Mouse (Mus musculus) v-Abl transformed pro-B cells (cell line): ENCODE measurements around the gene Dlgap1.
"Not testable (repeated sequence)": the region's sequence is repeated elsewhere in the genome, so short reads cannot be mapped to it uniquely, and the experiment has no call there.

Source experiments
- in situ Hi-C, 2 experiments: fragments of 400-800 bp; cut with MboI; formaldehyde crosslinking; loops; one replicate each; pipeline ENCODE4 v1.15.1; 2025; ENCODE audit not compliant: unreplicated experiment in 2 of 2

The Dlgap1 gene

GRCm38 (mm10) chr17:70517333-70517732 lies 548.5 kb downstream of the Dlgap1 start:
- in situ Hi-C loops: no loop called here

- in situ Hi-C loops: no loop called here
These were observed 552.4 kb downstream of the Dlgap1 start for GRCm38 (mm10) chr17:70521058-70521851.

DNA sequence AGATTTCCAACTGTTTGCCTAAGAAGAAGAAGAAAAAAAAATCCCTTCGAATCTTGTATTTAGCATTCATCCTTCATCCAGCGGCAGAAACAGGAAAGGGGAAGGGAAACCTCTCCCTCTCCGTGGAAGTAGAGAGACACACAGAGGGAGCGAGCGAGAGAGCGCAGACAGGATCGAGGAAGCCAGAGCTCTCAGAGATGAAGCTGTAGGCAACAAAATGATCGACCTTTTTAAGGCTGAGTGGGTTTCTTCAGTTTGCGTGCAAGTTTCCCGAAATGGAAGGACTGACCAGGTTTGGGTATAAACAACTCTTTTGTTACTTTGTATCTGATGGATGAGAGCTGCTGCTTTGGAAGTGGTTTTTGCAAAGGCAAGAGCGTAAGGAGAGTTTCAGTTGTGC lies 553.1 kb downstream of the Dlgap1 start:
- in situ Hi-C loops: no loop called here

DNA sequence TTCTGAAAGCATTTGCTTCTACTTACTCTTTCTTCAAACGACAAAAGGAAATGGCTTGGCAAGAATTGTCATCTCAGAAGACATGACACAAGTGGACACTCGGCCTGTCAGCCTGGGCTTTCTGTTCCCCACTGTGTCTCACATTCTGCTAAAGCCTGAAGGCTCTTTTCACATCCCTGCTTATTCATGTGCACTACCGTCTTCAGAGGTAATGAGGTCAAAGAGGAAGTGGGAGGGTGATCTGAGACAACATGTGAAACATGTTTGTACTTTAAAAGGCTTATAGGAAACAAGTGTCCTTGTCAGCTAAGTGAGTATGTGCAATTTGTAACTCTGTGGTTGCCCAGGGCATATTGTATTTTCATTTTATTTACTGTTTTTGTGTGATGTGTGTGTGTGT lies 557.1 kb downstream of the Dlgap1 start:
- in situ Hi-C loops: no loop called here

GRCm38 (mm10) chr17:70527101-70527500 lies 558.2 kb downstream of the Dlgap1 start:
- in situ Hi-C loops: no loop called here

GRCm38 (mm10) chr17:70528196-70529187 lies 559.6 kb downstream of the Dlgap1 start:
- in situ Hi-C loops: no loop called here

DNA sequence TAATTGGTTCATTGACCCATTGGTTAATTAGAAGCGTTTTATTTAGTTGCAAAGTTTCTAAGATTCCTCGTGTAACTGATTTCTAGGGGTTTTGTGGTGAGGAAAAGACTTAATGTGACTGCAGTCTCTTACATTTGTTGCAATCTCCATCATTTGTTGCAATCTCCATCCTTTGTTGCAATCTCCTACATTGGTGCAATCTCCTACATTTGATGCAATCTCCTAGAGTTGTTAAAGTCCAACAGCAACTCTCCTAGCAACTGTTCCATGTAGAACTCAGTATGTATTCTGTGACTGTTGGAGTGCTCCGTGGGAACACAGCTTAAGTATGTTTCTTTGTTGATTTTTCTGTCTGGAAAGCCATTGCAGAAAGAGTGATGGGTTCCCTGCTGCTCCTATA lies 565.4 kb downstream of the Dlgap1 start:
- in situ Hi-C loops: no loop called here

- in situ Hi-C loops: no loop called here
These were observed 572.9 kb downstream of the Dlgap1 start for GRCm38 (mm10) chr17:70541816-70542215.

GRCm38 (mm10) chr17:70550793-70551192 lies 581.9 kb downstream of the Dlgap1 start:
- in situ Hi-C loops: no loop called here

DNA sequence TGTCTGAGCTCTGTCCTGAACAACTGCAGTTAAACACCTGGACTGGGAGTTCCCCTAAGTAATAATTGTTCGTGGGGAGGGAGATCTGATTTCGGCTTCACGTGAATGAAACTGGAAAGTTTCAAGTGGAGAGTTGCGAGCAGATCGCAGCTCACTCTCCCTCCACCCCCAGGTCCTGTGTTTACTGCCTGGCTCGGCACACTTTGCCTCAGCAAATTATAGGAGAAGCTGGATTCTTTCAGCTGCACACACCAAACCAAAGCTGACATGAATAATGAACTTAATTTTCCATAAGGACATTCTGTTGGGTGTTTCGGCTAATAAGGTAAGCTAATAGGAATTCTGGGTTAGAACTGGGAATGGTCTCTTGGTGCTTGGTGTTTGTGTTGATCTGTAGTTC lies 592.7 kb downstream of the Dlgap1 start:
- in situ Hi-C loops: no loop called here

GRCm38 (mm10) chr17:70570848-70571247 lies 602.0 kb downstream of the Dlgap1 start:
- in situ Hi-C loops: no loop called here

GRCm38 (mm10) chr17:70583042-70583441 lies 614.2 kb downstream of the Dlgap1 start:
- in situ Hi-C loops: no loop called here

- in situ Hi-C loops: no loop called here
These were observed 618.0 kb downstream of the Dlgap1 start for GRCm38 (mm10) chr17:70586735-70587425.

DNA sequence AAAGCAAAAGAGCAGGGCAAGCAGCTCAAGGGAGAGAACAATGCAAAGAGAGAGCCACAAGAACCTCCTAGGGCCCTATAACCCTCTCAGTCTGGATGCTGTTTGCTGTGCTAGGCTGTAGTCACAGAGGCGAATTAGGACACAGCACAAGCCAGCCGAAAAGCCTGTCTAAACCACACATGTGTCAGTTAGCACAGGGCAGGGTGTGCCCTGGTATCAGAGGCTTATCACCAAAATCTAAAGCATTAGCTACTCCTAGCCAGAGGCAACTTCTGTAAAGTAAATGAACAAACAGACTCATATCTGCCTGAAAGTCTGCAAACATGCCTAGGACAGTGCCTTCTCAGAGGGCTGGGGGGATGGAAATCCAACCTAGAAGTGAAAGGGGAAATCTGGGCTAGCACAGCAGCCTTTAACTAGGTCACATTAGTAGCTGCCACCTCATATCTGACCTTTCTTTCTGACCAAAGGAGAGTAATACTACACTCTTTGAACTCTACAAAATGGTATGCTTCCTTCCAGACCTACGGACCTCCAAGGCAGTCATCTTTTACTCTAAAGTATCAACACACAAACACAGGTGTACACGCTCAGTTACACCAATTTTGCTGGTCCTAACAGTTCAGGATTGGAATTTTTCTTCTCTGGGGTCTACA lies 619.2 kb downstream of the Dlgap1 start:
- in situ Hi-C loops: not testable (repeated sequence)

- in situ Hi-C loops: no loop called here
These were observed 619.8 kb downstream of the Dlgap1 start for GRCm38 (mm10) chr17:70588691-70589090.

DNA sequence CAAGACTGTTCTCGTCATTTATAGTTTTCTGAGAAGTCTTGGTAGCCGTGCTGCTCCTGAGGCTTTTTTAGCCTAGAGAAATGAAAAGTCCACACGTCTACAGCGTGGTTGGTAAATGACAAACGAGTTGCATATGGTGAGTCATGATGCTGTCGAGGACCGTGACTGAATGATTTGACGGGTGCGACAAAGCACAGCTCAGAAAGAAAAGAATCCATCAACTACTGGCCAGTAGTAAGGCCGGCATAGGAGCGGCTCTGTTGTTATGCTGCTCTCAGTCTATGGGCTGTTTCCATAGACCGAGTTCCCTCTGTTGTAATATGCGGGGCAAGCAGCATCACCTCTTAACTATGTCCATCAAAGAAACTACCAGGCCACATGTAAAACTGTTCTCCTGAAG lies 620.3 kb downstream of the Dlgap1 start:
- in situ Hi-C loops: no loop called here

DNA sequence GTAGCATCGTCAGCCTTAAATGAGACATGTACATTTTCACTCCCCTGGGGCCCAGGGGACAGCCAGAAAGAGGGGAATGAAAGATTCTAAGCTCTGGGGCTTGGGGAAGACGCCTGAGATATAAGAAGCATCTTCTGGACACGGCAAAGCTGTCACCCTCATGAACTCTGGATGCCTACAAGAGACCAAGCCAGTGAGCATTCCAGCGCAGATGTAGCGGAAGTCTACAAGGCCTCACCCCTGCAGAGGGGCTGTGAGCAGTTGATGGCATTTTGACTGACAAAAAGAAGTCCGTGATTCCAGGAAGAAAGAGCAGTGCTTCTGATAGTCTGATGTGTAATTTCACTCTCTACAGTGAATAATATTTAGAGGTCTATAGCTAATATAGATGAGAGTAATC lies 621.6 kb downstream of the Dlgap1 start:
- in situ Hi-C loops: no loop called here

GRCm38 (mm10) chr17:70594277-70594676 lies 625.4 kb downstream of the Dlgap1 start:
- in situ Hi-C loops: no loop called here

GRCm38 (mm10) chr17:70596326-70596725 lies 627.5 kb downstream of the Dlgap1 start:
- in situ Hi-C loops: no loop called here

- in situ Hi-C loops: no loop called here
These were observed 631.6 kb downstream of the Dlgap1 start for GRCm38 (mm10) chr17:70600462-70600861.
